Mouse (Mus musculus) limb, embryonic 14.5 days (tissue): ENCODE measurements at regions not wholly inside any gene's neighbourhood (a gene's known extent, or its start where the extent isn't known, plus 50 kb on each side); places are given as distances from the start of the nearest gene placed in this dataset.

Source experiments
- ATAC-seq: fragments of 200-750 bp; cut with Nextera tagmentation; 2 replicates; pipeline ENCODE4 v1.8.0; 2017; ENCODE audit warnings: low read depth, moderate number of reproducible peaks, moderate TSS enrichment; ENCODE audit not compliant: low FRiP score
- DNase-seq: peaks from one replicate; pipeline ENCODE4 v3.0.0-alpha.2; 2015; ENCODE audit warnings: low spot score
- H3K27ac ChIP-seq: fragments of 300-500 bp; sonication (generic); replicated peaks from 2 replicates; pipeline ENCODE4 v1.5.1; 2014; ENCODE audit warnings: low read depth, mild to moderate bottlenecking, low read length, moderate library complexity, mixed read lengths
- H3K27me3 ChIP-seq: fragments of 300-500 bp; sonication (generic); 2 replicates; pipeline ENCODE4 v1.6.1; 2014; ENCODE audit warnings: low read length, mixed read lengths; ENCODE audit not compliant: control insufficient read depth, insufficient read depth
- H3K36me3 ChIP-seq: fragments of 300-500 bp; sonication (generic); 2 replicates; pipeline ENCODE4 v1.6.1; 2014; ENCODE audit warnings: mild to moderate bottlenecking, low read length, moderate library complexity, mixed read lengths; ENCODE audit not compliant: control insufficient read depth, insufficient read depth
- H3K4me1 ChIP-seq: fragments of 300-500 bp; sonication (generic); 2 replicates; pipeline ENCODE4 v1.6.1; 2014; ENCODE audit warnings: antibody characterized with exemption, low read length, mixed read lengths; ENCODE audit not compliant: control insufficient read depth, insufficient read depth
- H3K4me2 ChIP-seq: fragments of 300-500 bp; sonication (generic); replicated peaks from 2 replicates; pipeline ENCODE4 v1.6.1; 2014; ENCODE audit warnings: low read depth, mild to moderate bottlenecking, low read length, moderate library complexity; ENCODE audit not compliant: severe bottlenecking
- H3K4me3 ChIP-seq: fragments of 300-500 bp; sonication (generic); replicated peaks from 2 replicates; pipeline ENCODE4 v1.5.1; 2014; ENCODE audit warnings: low read length
- H3K9ac ChIP-seq: fragments of 300-500 bp; sonication (generic); 2 replicates; pipeline ENCODE4 v1.6.1; 2014; ENCODE audit warnings: mild to moderate bottlenecking, low read depth, low read length, moderate library complexity; ENCODE audit not compliant: severe bottlenecking
- H3K9me3 ChIP-seq: fragments of 300-500 bp; sonication (generic); 2 replicates; pipeline ENCODE4 v1.6.1; 2016; ENCODE audit warnings: low read length; ENCODE audit not compliant: control insufficient read depth
- POLR2A ChIP-seq: fragments of 200-500 bp; IDR thresholded peaks from 2 replicates; pipeline ENCODE4 v1.8.0; 2012; ENCODE audit warnings: inconsistent platforms, mild to moderate bottlenecking, moderate library complexity, borderline replicate concordance; ENCODE audit not compliant: insufficient read depth, insufficient read length; ENCODE audit errors: extremely low read depth
- WGBS: fragments of 180-500 bp; shearing (Covaris S2); extraction: QIAGEN DNeasy Blood & Tissue Kit; methylation state at CpG from one replicate; pipeline ENCODE4 v1.1.7; 2014; 5-methylcytosine and 5-hydroxymethylcytosine counted together

DNA sequence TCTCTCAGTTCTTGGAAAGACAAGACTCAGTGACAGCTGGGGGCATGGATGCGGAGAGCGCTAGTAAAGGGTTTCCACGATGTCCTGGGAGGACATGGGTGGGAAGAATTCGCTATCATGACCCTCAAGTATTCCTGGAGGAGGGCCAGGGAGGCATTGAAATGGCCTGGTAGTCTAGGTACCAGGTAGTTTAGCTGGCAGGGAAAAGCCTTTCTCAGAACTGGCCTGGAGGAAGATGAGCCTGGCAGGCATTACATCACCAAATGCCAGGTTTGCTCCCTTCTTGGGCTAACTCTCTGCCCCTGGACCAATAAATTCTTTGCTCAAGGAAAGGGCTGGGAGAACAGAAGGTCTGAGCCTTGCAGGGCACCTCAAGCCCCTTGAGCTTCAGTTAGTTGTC lies 118.5 kb downstream of the Vegfa start:
- Histone ChIP-seq H3K27me3 (no peaks in the 10 kb centered on the region), H3K9me3 (no peaks in the 10 kb centered on the region), H3K36me3 (no peaks in the 10 kb centered on the region), H3K4me1 (0 out of 2 replicates have a peak, but pooled peaks cover 4% of the 10 kb centered on the region), H3K9ac (no peak overlapping the region), H3K27ac (no peak overlapping the region), H3K4me3 (no peak overlapping the region), H3K4me2 (no peak overlapping the region)
- no peak for DNase-seq
- no peak for TF ChIP-seq POLR2A
- ATAC-seq: no peak
- 82% methylated on average over 4 of the region's 4 CpGs for WGBS

- no peak overlapping the region for H3K4me2 ChIP-seq
- no peaks in the 10 kb centered on the region for H3K27me3 ChIP-seq
- no peak overlapping the region for H3K4me3 ChIP-seq
- no peak for ATAC-seq
- no peak overlapping the region for H3K9ac ChIP-seq
- no peaks in the 10 kb centered on the region for H3K9me3 ChIP-seq
- H3K36me3 ChIP-seq: no peaks in the 10 kb centered on the region
- WGBS: 95% methylated on average over 3 of the region's 3 CpGs
- H3K27ac ChIP-seq: no peak overlapping the region
- TF ChIP-seq POLR2A: no peak
- H3K4me1 ChIP-seq: 0 out of 2 replicates have a peak, but pooled peaks cover 4% of the 10 kb centered on the region
- no peak for DNase-seq
These were observed 120.0 kb downstream of the Vegfa start for GRCm38 (mm10) chr17:45912165-45912564.

GRCm38 (mm10) chr17:45911201-45911731 lies 120.9 kb downstream of the Vegfa start:
- H3K27me3 ChIP-seq: no peaks in the 10 kb centered on the region
- no peak overlapping the region for H3K4me3 ChIP-seq
- 0 out of 2 replicates have a peak, but pooled peaks cover 2% of the 10 kb centered on the region for H3K4me1 ChIP-seq
- H3K9ac ChIP-seq: no peak overlapping the region
- ATAC-seq (no peak), DNase-seq (no peak)
- no peak overlapping the region for H3K27ac ChIP-seq
- WGBS: 93% methylated on average over 13 of the region's 13 CpGs
- no peaks in the 10 kb centered on the region for H3K36me3 ChIP-seq
- no peak overlapping the region for H3K4me2 ChIP-seq
- H3K9me3 ChIP-seq: no peaks in the 10 kb centered on the region
- TF ChIP-seq POLR2A: no peak

DNA sequence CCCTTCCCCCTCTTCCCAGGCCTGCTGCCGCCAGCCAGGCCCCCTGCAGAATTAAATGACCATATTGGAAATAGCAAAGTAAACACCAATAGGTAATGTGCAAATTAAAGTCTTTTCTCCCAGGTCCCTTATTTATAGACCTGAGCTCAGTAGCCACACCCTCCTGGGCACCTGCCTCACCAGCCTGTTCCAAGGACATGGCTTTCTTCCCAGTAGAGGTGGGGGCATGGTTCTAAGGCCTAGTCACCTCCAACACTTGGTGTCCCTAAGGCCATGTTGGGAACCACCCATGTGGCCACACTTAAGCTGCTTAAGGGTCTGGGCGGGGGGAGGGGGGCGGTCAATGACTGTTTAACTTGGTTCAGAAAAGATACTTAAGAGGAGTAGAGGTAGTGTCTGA lies 121.9 kb downstream of the Vegfa start:
- 82% methylated on average over 3 of the region's 3 CpGs for WGBS

DNA sequence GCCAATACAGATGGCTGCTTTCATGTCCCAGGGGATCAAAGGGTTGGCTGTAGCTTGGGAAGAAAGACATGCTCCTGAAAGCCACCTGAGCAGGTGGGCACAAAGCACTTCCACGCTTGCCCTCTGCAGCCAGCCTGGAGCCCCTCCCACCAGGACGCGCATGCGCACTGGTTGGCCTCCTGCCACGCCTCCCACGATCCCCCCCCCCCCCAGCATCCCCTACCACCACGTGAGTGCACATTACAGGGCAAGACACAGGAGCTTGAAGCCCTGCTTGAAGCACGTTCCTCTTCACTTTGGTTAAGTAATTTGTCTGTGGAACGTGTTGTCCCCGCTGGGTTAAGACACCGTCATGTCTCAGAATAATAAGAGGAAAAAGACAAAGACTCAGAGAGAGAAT lies 124.6 kb downstream of the Vegfa start:
- Histone ChIP-seq H3K9me3 (no peaks in the 10 kb centered on the region), H3K27ac (no peak overlapping the region), H3K4me1 (no peaks in the 10 kb centered on the region), H3K4me2 (no peak overlapping the region), H3K4me3 (no peak overlapping the region), H3K36me3 (no peaks in the 10 kb centered on the region), H3K9ac (no peak overlapping the region), H3K27me3 (no peaks in the 10 kb centered on the region)
- no peak for ATAC-seq
- DNase-seq: no peak
- no peak for TF ChIP-seq POLR2A
- 62% methylated on average over 11 of the region's 11 CpGs for WGBS

More for the DNA sequence above, 121.9 kb downstream of the Vegfa start:
- ATAC-seq (no peak), DNase-seq (no peak)
- Histone ChIP-seq H3K27me3 (no peaks in the 10 kb centered on the region), H3K4me1 (no peaks in the 10 kb centered on the region), H3K9ac (no peak overlapping the region), H3K4me2 (no peak overlapping the region), H3K4me3 (no peak overlapping the region), H3K36me3 (no peaks in the 10 kb centered on the region), H3K9me3 (no peaks in the 10 kb centered on the region), H3K27ac (no peak overlapping the region)
- no peak for TF ChIP-seq POLR2A

DNA sequence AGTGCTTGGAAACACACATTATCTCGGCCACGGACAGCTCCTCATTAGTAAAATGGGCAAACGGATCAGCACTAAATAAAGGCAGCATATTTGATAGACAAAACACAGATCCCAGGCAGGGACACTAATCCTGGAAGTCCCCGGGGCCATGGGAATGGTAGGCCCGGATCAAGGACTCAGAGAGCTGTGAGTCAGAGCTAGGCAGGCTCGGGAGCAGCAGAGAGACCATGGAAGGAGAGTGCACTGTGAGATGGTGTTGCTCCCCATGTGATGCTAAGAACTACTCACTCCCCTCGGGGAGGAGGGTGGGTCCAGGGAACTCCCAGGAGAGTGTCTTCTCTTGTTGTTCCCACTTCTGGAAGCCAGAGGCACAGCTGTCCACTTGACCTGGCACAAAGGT lies 126.6 kb downstream of the Vegfa start:
- WGBS: 73% methylated on average over 7 of the region's 7 CpGs

More for the DNA sequence above, 126.6 kb downstream of the Vegfa start:
- H3K4me1 ChIP-seq: no peaks in the 10 kb centered on the region
- H3K27ac ChIP-seq: no peak overlapping the region
- H3K4me3 ChIP-seq: no peak overlapping the region
- H3K4me2 ChIP-seq: no peak overlapping the region
- no peaks in the 10 kb centered on the region for H3K9me3 ChIP-seq
- H3K9ac ChIP-seq: no peak overlapping the region
- H3K27me3 ChIP-seq: no peaks in the 10 kb centered on the region
- H3K36me3 ChIP-seq: no peaks in the 10 kb centered on the region
- no peak for TF ChIP-seq POLR2A
- ATAC-seq: no peak
- DNase-seq: no peak
